Mouse (Mus musculus) heart, adult 2 months (tissue): ENCODE measurements around the gene Fbxl14. TPM values are rescaled to one million over a fixed set of nuclear protein-coding genes. Genes with fewer than 3 reads are reported as not detected.
A peak's percentile ranks its signal among the peaks of the same experiment; 100 is the strongest.

Source experiments
- DNase-seq, 2 experiments: peaks; one replicate each; pipeline ENCODE4 v3.0.0; 2021
- H3K27ac ChIP-seq: fragments of 200-600 bp; 2 replicates; pipeline ENCODE4 v1.8.1; 2022
- H3K27me3 ChIP-seq: fragments of 200-500 bp; 2 replicates; pipeline ENCODE4 v1.6.1; 2012; ENCODE audit warnings: mild to moderate bottlenecking, low read length, inconsistent platforms, mixed read lengths; ENCODE audit not compliant: control insufficient read depth, insufficient read depth
- H3K36me3 ChIP-seq: fragments of 200-500 bp; 2 replicates; pipeline ENCODE4 v1.6.1; 2012; ENCODE audit warnings: low read length, inconsistent platforms; ENCODE audit not compliant: control insufficient read depth, insufficient read depth
- H3K4me1 ChIP-seq: fragments of 200-500 bp; 2 replicates; pipeline ENCODE4 v1.6.1; 2011; ENCODE audit warnings: low read length; ENCODE audit not compliant: control insufficient read depth, insufficient read depth
- H3K4me3 ChIP-seq: fragments of 200-600 bp; 2 replicates; pipeline ENCODE4 v1.8.1; 2022
- H3K79me2 ChIP-seq: fragments of 200-500 bp; replicated peaks from 2 replicates; pipeline ENCODE4 v1.6.1; 2012; ENCODE audit warnings: mild to moderate bottlenecking, inconsistent platforms, low read length, moderate library complexity, mixed read lengths; ENCODE audit not compliant: control insufficient read depth, insufficient read depth
- H3K9ac ChIP-seq: fragments of 200-500 bp; 2 replicates; pipeline ENCODE4 v1.6.1; 2012; ENCODE audit warnings: low read depth, mild to moderate bottlenecking, control low read depth, inconsistent platforms, low read length, mixed read lengths
- CTCF ChIP-seq: fragments of 200-600 bp; IDR thresholded peaks from 2 replicates; pipeline ENCODE4 v1.8.1; 2022; ENCODE audit warnings: antibody characterized with exemption, mild to moderate bottlenecking, moderate library complexity
- EP300 ChIP-seq: fragments of 200-500 bp; IDR thresholded peaks from 2 replicates; pipeline ENCODE4 v1.6.1; 2011; ENCODE audit warnings: low read depth, low read length, control low read depth; ENCODE audit not compliant: insufficient read depth
- POLR2A ChIP-seq: fragments of 200-500 bp; IDR thresholded peaks from 2 replicates; pipeline ENCODE4 v1.6.1; 2011; ENCODE audit warnings: mild to moderate bottlenecking, low read depth, low read length, control low read depth; ENCODE audit not compliant: insufficient read depth
- WGBS: fragments of 180-500 bp; shearing (Covaris S2); methylation state at CpG from one replicate; pipeline ENCODE4 v1.1.7; 2018; 5-methylcytosine and 5-hydroxymethylcytosine counted together
- intact Hi-C: fragments of 180-260 bp; cut with DNase I; formaldehyde crosslinking; loops from one replicate; pipeline ENCODE4 v1.15.1; 2025
- polyA plus RNA-seq: library from polyadenylated mRNA; depleted of rRNA; stranded (reverse); fragments of >200 nt; gene quantifications from 2 replicates; pipeline ENCODE4 v1.2.3, GENCODE M21; 2012
- total RNA-seq, 2 experiments: library from RNA; stranded (reverse); gene quantifications; 2 replicates each; pipeline ENCODE4 v1.2.3; 2021

Gene Fbxl14
- total and polyA plus RNA-seq, 3 experiments: 16.0 to 19.7 (median 16.6) TPM

- intact Hi-C loops: loop anchor here (5.0 kb wide), 2 partner anchors 415 to 710 kb away; partner anchors contain the start of gene Rad52
- Histone ChIP-seq H3K4me3 (no peak overlapping the region), H3K27ac (no peak overlapping the region), H3K36me3 (no peaks in the 10 kb centered on the region), H3K9ac (no peak overlapping the region), H3K79me2 (no peaks in the 10 kb centered on the region), H3K4me1 (peaks cover 6% of the 10 kb centered on the region), H3K27me3 (no peaks in the 10 kb centered on the region)
- TF ChIP-seq EP300: no peak
- no peak for TF ChIP-seq POLR2A
- no peak for TF ChIP-seq CTCF
- no peak for DNase-seq
- 78% methylated on average over 7 of the region's 7 CpGs for WGBS
Measured at GRCm38 (mm10) chr6:119487085-119487458, 7.6 kb downstream of the Fbxl14 start.

GRCm38 (mm10) chr6:119487619-119488018 lies 8.2 kb downstream of the Fbxl14 start:
- H3K27ac ChIP-seq: no peak overlapping the region
- no peaks in the 10 kb centered on the region for H3K79me2 ChIP-seq
- no peak for DNase-seq
- WGBS: 88% methylated on average over 9 of the region's 9 CpGs
- H3K27me3 ChIP-seq: no peaks in the 10 kb centered on the region
- no peak overlapping the region for H3K4me3 ChIP-seq
- no peak overlapping the region for H3K9ac ChIP-seq
- intact Hi-C loops: loop anchor here (5.0 kb wide), 2 partner anchors 415 to 710 kb away; partner anchors contain the start of gene Rad52
- no peak for TF ChIP-seq POLR2A
- TF ChIP-seq EP300: no peak
- TF ChIP-seq CTCF: no peak
- peaks cover 6% of the 10 kb centered on the region for H3K4me1 ChIP-seq
- H3K36me3 ChIP-seq: no peaks in the 10 kb centered on the region

- Histone ChIP-seq H3K79me2 (no peaks in the 10 kb centered on the region), H3K36me3 (no peaks in the 10 kb centered on the region), H3K27me3 (no peaks in the 10 kb centered on the region), H3K4me1 (peaks cover 2% of the 10 kb centered on the region; the same call in 1 of the 2 replicates), H3K9ac (no peak overlapping the region), H3K4me3 (no peak overlapping the region), H3K27ac (no peak overlapping the region)
- 12% methylated on average over 5 of the region's 5 CpGs for WGBS
- DNase-seq: no peak
- TF ChIP-seq EP300 (peak; percentile 70; the same call in 1 of the 2 replicates), CTCF (peak; percentile 94; the same call in 1 of the 2 replicates), POLR2A (no peak)
- intact Hi-C loops: loop anchor here (2.0 to 10.0 kb wide), 5 partner anchors 219 to 708 kb away; partner anchors contain the start of gene Rad52
Measured at GRCm38 (mm10) chr6:119489765-119490164, 10.3 kb downstream of the Fbxl14 start.

GRCm38 (mm10) chr6:119490549-119490948 lies 11.1 kb downstream of the Fbxl14 start:
- no peak for DNase-seq
- Histone ChIP-seq H3K4me1 (peaks cover 2% of the 10 kb centered on the region; the same call in 1 of the 2 replicates), H3K79me2 (no peaks in the 10 kb centered on the region), H3K27ac (no peak overlapping the region), H3K4me3 (no peak overlapping the region), H3K9ac (peak overlapping the region; percentile 44; the same call in 1 of the 2 replicates), H3K36me3 (no peaks in the 10 kb centered on the region), H3K27me3 (no peaks in the 10 kb centered on the region)
- intact Hi-C loops: loop anchor here (2.0 to 10.0 kb wide), 3 partner anchors 218 to 432 kb away; no protein-coding TSS in a partner anchor
- WGBS: 33% methylated on average over 11 of the region's 11 CpGs
- TF ChIP-seq CTCF: no peak
- no peak for TF ChIP-seq EP300
- TF ChIP-seq POLR2A: no peak

DNA sequence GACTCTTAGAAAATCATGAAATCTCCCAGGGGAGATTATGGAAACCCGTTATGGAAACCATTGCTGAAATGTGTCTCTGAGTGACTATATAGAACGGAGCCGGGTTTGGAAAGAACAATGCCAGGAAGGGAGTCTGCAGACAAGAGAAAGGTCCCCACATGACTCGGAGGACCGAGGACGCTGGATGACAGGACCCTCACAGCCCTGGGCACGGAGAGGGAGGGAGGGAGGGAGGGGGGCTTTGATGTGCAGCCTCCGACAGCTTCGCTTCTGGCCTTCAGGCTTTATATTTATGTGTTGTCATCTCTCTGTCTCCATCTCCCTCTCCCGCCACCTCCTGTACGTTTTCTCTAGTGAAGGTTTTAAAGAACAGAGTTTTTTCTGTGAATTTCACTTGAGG lies 11.5 kb downstream of the Fbxl14 start:
- no peak overlapping the region for H3K27ac ChIP-seq

GRCm38 (mm10) chr6:119491997-119492629 lies 12.6 kb downstream of the Fbxl14 start:
- H3K4me1 ChIP-seq: peaks cover 2% of the 10 kb centered on the region; the same call in 1 of the 2 replicates
- H3K27me3 ChIP-seq: no peaks in the 10 kb centered on the region
- no peak for DNase-seq
- no peak overlapping the region for H3K4me3 ChIP-seq
- intact Hi-C loops: loop anchor here (2.0 to 10.0 kb wide), 3 partner anchors 217 to 430 kb away; no protein-coding TSS in a partner anchor
- no peak overlapping the region for H3K9ac ChIP-seq
- no peaks in the 10 kb centered on the region for H3K36me3 ChIP-seq
- TF ChIP-seq EP300 (no peak), POLR2A (no peak)
- H3K79me2 ChIP-seq: no peaks in the 10 kb centered on the region
- H3K27ac ChIP-seq: no peak overlapping the region
- 92% methylated on average over 9 of the region's 9 CpGs for WGBS

More for the DNA sequence above, 11.5 kb downstream of the Fbxl14 start:
- H3K27me3 ChIP-seq: no peaks in the 10 kb centered on the region
- TF ChIP-seq EP300 (no peak), CTCF (no peak), POLR2A (no peak)
- no peak for DNase-seq
- H3K79me2 ChIP-seq: no peaks in the 10 kb centered on the region
- no peaks in the 10 kb centered on the region for H3K36me3 ChIP-seq
- intact Hi-C loops: loop anchor here (2.0 to 10.0 kb wide), 3 partner anchors 218 to 431 kb away; no protein-coding TSS in a partner anchor
- H3K4me3 ChIP-seq: no peak overlapping the region
- no peak overlapping the region for H3K9ac ChIP-seq
- 48% methylated on average over 11 of the region's 11 CpGs for WGBS
- peaks cover 2% of the 10 kb centered on the region; the same call in 1 of the 2 replicates for H3K4me1 ChIP-seq
